Mouse (Mus musculus) T-cell, adult 66 days (primary cell): Measurements from ENCODE around the gene Gm21836. TPM values are rescaled to one million over a fixed set of nuclear protein-coding genes. Genes with fewer than 3 reads are reported as not detected.

Experiments
- total RNA-seq, 2 experiments: library from RNA; stranded (reverse); gene quantifications; 3 replicates in 1 of 2; 4 replicates in 1 of 2; pipeline ENCODE4 v1.2.4; 2023

Gene Gm21836
- not detected for total RNA-seq

DNA sequence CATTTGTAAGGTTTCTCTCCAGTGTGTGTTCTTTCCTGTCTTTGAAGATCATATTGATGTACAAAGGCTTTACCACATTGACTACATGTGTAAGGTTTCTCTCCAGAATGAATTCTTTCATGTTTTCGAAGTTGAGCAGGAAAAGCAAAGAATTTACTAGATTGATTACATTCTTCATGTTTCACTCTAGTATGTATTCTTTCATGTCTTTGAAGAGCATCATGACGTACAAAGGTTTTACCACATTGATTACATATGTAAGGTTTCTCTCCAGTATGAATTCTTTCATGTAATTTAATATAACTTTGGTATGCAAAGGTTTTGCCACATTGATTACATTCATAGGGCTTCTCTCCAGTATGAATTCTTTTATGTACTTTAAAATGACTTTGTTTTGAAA is at the start of gene Gm21836:
Gm21836 (minus strand) TSS at position 101 of the 400 bp plus-strand sequence.

DNA sequence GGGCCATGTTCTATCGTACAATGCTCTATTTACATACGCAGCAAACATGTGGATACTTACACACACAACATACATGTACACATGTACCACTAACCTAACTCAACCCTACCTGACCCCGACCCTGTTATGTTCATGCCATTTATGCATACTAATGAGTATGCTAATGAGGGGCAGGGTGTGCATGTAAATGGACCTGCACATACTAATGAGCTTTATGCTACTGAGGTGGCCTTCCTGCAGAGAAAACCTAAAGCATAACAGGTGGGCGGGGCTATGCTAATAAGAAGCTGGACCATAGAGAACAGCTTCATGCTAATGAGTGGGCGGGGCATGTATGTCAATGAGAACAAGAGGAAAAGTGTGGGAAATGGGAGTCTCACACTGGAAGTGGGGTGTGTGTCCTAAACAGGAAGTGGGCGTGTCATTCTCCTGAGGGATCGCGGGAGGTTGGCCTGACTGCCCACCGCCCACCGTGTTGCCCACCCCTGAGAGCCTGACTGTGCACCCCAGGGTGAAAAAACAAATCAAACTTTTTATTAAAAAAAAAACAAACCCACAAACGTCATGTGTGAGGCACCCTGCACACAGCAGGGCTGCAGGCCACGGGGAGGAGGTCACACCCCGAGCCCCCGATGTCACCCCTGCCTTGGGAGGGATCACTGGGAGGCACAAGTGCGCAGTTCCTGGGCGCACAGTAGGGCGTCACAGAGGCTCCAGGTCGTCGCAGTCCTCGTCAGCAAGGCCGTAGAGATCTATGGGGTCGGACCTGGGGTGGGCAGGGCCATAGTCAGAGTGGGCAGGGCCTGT is 17.3 kb downstream of the Gm21836 start, which contains the start of gene Ppp2r3d:
Ppp2r3d (minus strand) TSS at position 803 of the 807 bp plus-strand sequence.

Other genes starting within 250 kb of the Gm21836 start
- gene 2010315B03Rik, start 181.1 kb downstream of the Gm21836 start, total RNA-seq = 10 to 100 TPM; 17.6 to 22.3 TPM
- 100 to 1,000 TPM; 201 to 208 TPM for gene Ppp2r3d, start 16.9 kb downstream of the Gm21836 start, total RNA-seq